Mouse (Mus musculus) kidney, embryonic 14.5 days (tissue): Measurements from ENCODE around the gene Cdh12. TPM values are rescaled to one million over a fixed set of nuclear protein-coding genes. Genes with fewer than 3 reads are reported as not detected.
A peak's percentile ranks its signal among the peaks of the same experiment; 100 is the strongest.
"Not testable (repeated sequence)": the region's sequence is repeated elsewhere in the genome, so short reads cannot be mapped to it uniquely, and the experiment has no call there.

ENCODE experiments used
- ATAC-seq: fragments of 200-750 bp; cut with Nextera tagmentation; 2 replicates; pipeline ENCODE4 v1.8.0; 2017; ENCODE audit warnings: moderate number of reproducible peaks, mild to moderate bottlenecking, moderate TSS enrichment, moderate library complexity; ENCODE audit not compliant: low FRiP score, low TSS enrichment
- H3K27ac ChIP-seq: fragments of 300-500 bp; sonication (generic); 2 replicates; pipeline ENCODE4 v1.5.1; 2014; ENCODE audit warnings: low read depth, mild to moderate bottlenecking, low read length, moderate library complexity, mixed read lengths
- H3K27me3 ChIP-seq: fragments of 300-500 bp; sonication (generic); 2 replicates; pipeline ENCODE4 v1.6.1; 2014; ENCODE audit warnings: mild to moderate bottlenecking, low read length; ENCODE audit not compliant: control insufficient read depth, insufficient read depth
- H3K36me3 ChIP-seq: fragments of 300-500 bp; sonication (generic); 2 replicates; pipeline ENCODE4 v1.6.1; 2014; ENCODE audit warnings: low read length, mixed read lengths; ENCODE audit not compliant: control insufficient read depth, insufficient read depth
- H3K4me1 ChIP-seq: fragments of 300-500 bp; sonication (generic); 2 replicates; pipeline ENCODE4 v1.6.1; 2014; ENCODE audit warnings: low read length, mixed read lengths; ENCODE audit not compliant: control insufficient read depth, insufficient read depth
- H3K4me2 ChIP-seq: fragments of 300-500 bp; sonication (generic); replicated peaks from 2 replicates; pipeline ENCODE4 v1.6.1; 2014; ENCODE audit warnings: low read depth, mild to moderate bottlenecking, low read length
- H3K4me3 ChIP-seq: fragments of 300-500 bp; sonication (generic); 2 replicates; pipeline ENCODE4 v1.5.1; 2014; ENCODE audit warnings: mild to moderate bottlenecking, low read length
- H3K9ac ChIP-seq: fragments of 300-500 bp; sonication (generic); 2 replicates; pipeline ENCODE4 v1.6.1; 2014; ENCODE audit warnings: low read depth, mild to moderate bottlenecking, low read length, moderate library complexity
- H3K9me3 ChIP-seq: fragments of 300-500 bp; sonication (generic); 2 replicates; pipeline ENCODE4 v1.6.1; 2016; ENCODE audit warnings: low read length; ENCODE audit not compliant: control insufficient read depth
- WGBS: fragments of 180-500 bp; shearing (Covaris S2); extraction: QIAGEN DNeasy Blood & Tissue Kit; methylation state at CpG from one replicate; pipeline ENCODE4 v1.1.7; 2014; 5-methylcytosine and 5-hydroxymethylcytosine counted together
- polyA plus RNA-seq: library from polyadenylated mRNA; unstranded; fragments of >200 nt; fragmentation: Nextera tagmentation; extraction: Ambion mirVana; gene quantifications from 2 replicates; pipeline ENCODE4 v1.2.1, GENCODE M21; 2014

Gene Cdh12
- polyA plus RNA-seq, 1 experiment from 2014 or later, result not detected

DNA sequence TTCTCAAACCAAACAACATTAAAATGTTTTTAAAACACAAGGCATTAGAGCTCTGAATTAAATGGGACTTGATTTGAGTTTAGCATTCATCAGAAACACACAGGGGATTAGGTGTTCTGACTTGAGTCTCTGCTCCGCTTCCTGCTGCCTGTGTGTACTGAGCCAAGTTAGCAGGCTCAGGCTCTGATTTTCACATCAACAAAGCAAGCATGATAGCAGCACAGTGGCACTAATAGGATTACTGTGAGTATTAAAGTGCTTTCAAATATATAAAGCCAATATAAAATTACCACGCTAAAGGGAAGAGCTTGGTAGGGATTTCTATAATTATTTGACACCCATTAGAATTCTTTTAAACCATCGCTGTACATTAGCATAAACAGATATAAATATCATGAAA, 895.7 kb downstream of the Cdh12 start:
- H3K27me3 ChIP-seq, result no peaks in the 10 kb centered on the region
- H3K36me3 ChIP-seq, result no peaks in the 10 kb centered on the region
- no peak overlapping the region for H3K4me3 ChIP-seq
- H3K27ac ChIP-seq, result no peak overlapping the region
- WGBS, result 83% methylated on average over 3 of the region's 3 CpGs
- no peak overlapping the region for H3K4me2 ChIP-seq
- H3K9ac ChIP-seq, result no peak overlapping the region
- no peaks in the 10 kb centered on the region for H3K9me3 ChIP-seq
- no peaks in the 10 kb centered on the region for H3K4me1 ChIP-seq
- no peak for ATAC-seq

DNA sequence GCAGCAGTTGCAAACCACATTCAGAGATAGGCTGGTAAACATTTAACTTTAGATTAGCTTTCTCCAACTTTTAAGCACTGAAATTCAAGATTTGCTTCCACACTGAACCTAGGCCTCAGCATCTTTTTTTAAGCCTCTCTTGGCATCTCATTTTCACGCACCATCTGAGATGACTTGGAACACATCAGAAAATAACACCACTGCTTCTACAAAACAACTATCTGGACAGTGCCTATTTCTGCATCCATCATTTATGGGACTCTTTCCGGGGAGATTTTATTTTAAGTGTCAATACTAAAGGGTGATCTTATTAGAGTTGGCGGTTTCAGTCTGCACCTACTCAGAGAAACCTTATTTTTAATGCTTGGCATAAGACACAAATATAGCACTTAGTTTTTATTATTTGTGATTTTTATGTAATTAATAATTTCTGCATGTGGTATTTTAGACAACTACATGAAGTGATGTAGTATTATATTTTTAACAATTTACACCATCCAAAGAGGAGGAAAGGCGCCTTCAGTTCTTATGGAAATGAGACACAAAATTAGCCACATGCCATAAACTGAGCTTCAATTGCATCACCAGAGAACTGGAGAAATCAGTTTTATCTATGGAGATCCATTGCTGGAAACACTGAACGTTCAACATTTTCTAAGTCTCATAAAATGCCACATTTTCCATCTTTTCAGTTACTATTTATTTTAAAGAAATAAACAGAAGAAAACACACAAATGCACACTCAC, 906.5 kb downstream of the Cdh12 start:
- H3K27ac ChIP-seq, result no peak overlapping the region
- H3K9me3 ChIP-seq, result no peaks in the 10 kb centered on the region
- H3K9ac ChIP-seq, result no peak overlapping the region
- H3K4me2 ChIP-seq, result no peak overlapping the region
- ATAC-seq, result no peak
- 86% methylated on average over 5 of the region's 5 CpGs for WGBS
- no peaks in the 10 kb centered on the region for H3K36me3 ChIP-seq
- H3K27me3 ChIP-seq, result no peaks in the 10 kb centered on the region
- H3K4me3 ChIP-seq, result no peak overlapping the region
- no peaks in the 10 kb centered on the region for H3K4me1 ChIP-seq

DNA sequence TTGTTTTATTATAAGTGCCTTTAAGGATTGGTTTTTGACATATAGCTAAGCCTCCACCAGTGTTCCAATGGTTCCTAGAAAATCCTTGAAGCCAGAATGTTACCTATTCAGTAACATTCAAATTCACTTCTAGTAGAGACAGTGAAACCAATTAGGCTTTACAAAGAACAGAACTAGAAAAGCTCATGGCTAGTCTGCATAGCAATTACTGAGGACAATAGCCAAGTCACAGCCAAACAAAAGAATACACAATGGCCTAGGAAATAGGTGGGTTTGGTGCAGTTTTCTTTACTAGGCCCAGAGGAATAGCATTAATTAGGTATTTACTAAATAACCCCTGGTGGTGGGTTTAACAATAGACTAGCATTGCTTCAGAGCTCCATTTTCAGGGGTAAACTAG, 917.3 kb downstream of the Cdh12 start:
- no peak for ATAC-seq
- H3K9ac ChIP-seq, result no peak overlapping the region
- no peaks in the 10 kb centered on the region for H3K27me3 ChIP-seq
- no peak overlapping the region for H3K27ac ChIP-seq
- no peak overlapping the region for H3K4me2 ChIP-seq
- H3K36me3 ChIP-seq, result no peaks in the 10 kb centered on the region
- H3K9me3 ChIP-seq, result no peaks in the 10 kb centered on the region
- H3K4me3 ChIP-seq, result no peak overlapping the region
- no peaks in the 10 kb centered on the region for H3K4me1 ChIP-seq

DNA sequence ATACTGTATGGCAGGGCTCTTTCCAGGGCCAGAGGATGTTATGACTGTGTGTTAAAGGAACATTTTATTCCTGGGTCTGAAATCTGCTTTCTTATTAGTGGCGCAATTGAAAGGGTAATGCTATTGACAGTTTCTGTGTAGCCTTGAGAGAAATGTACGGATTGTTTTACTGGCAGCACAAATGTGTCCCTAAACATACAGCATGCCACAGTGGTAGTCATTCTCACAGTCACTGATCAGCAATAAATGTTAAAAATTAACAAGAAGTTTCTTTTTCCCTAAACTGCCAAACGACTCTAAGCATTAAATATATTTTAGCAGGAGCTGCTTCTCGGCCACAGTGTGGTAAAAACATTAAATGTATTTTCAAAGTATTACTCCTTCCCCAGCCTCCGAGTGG, 926.4 kb downstream of the Cdh12 start:
- no peak for ATAC-seq
- 75% methylated on average over 5 of the region's 5 CpGs for WGBS

DNA sequence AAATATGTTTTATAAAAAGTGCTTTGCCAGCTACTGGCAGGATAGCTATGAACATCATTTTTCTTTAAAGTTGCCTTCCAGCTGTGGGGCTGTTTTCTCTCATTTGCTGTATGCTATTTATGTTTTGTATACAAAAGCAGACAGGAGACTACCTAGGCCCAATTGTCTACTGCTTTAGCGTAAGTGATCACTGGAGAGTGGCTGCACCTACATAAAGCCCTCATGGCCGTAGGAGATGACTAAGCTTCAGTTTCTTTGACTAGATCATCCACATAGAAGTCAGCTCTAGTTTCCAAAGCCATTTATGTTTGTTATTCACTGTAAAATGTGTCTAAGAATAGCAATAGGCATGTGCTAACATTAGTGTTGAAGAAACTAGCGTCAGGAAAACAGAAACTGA, 926.8 kb downstream of the Cdh12 start:
- Histone ChIP-seq H3K4me2 (no peak overlapping the region), H3K9ac (no peak overlapping the region), H3K9me3 (no peaks in the 10 kb centered on the region), H3K4me1 (no peaks in the 10 kb centered on the region), H3K4me3 (no peak overlapping the region), H3K27ac (no peak overlapping the region), H3K27me3 (no peaks in the 10 kb centered on the region), H3K36me3 (no peaks in the 10 kb centered on the region)
- WGBS, result 83% methylated on average over 3 of the region's 3 CpGs
- ATAC-seq, result no peak

More for the DNA sequence above, 926.4 kb downstream of the Cdh12 start:
- Histone ChIP-seq H3K4me2 (no peak overlapping the region), H3K4me1 (no peaks in the 10 kb centered on the region), H3K36me3 (no peaks in the 10 kb centered on the region), H3K27ac (no peak overlapping the region), H3K9ac (no peak overlapping the region), H3K9me3 (no peaks in the 10 kb centered on the region), H3K4me3 (no peak overlapping the region), H3K27me3 (no peaks in the 10 kb centered on the region)

DNA sequence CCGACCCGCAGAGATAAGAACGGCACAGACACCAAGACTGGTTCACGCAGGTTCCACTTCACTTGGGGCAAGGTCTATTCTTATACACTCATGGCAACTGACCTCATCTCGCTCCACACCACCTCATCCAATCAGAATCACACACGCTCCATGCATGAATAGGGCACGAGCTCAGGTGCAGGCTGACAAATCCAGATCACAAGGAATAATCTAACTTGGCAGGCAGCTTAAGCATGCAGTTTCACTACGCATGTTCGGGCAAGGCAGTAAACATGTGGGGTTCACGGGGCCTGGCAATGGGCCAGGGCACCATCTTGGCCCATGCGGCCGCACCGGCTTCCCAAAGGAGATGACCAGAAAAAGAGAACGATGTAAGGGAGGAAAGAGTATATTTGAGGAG, 942.4 kb downstream of the Cdh12 start:
- H3K36me3 ChIP-seq, H3K27ac ChIP-seq, H3K4me2 ChIP-seq, ATAC-seq, H3K9me3 ChIP-seq, H3K9ac ChIP-seq, H3K27me3 ChIP-seq, H3K4me1 ChIP-seq, H3K4me3 ChIP-seq: not testable (repeated sequence)
- WGBS, result 93% methylated on average over 14 of the region's 14 CpGs

DNA sequence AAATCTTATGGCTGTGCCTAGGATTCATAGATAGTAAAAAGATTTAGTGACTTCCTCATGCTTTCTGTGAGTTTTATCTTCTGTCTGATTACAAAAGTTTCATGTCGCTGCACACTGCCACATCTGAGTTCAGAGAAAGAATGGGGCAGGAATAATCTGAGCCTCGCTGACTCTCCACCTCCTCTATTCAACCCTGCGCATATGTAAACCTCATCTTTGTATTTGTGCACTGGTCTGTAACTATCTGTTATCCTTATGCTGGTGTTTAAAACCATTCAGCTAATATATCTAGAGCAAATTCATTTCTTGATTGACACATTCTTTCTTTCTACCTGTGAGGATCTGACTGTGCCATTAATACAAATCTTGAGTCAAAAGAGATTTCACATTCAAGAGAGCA, 944.0 kb downstream of the Cdh12 start:
- ATAC-seq, result no peak
- H3K36me3 ChIP-seq, result no peaks in the 10 kb centered on the region
- H3K4me2 ChIP-seq, result no peak overlapping the region
- no peaks in the 10 kb centered on the region for H3K4me1 ChIP-seq
- H3K9ac ChIP-seq, result no peak overlapping the region
- H3K27ac ChIP-seq, result no peak overlapping the region
- H3K27me3 ChIP-seq, result no peaks in the 10 kb centered on the region
- H3K4me3 ChIP-seq, result no peak overlapping the region
- H3K9me3 ChIP-seq, result no peaks in the 10 kb centered on the region
- 80% methylated on average over 3 of the region's 3 CpGs for WGBS

DNA sequence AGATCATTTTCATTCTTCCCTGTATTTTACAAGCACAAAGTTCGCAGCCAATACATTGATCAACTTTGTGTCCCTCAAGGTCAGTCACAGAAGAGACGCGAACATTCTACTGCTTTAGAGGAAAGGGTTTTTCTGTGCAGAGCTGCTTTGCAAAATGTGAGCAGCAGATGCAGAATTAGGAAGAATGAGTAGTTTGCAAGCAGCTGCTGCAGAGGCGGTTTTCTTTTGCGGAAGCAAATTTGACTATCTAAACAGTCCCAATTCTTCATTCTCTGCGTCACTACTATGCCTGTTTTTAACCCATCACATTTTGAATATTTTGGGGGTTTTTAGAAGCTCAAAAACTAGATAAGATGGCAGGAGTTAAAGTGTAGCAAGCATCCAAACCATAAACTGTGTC, 956.1 kb downstream of the Cdh12 start:
- Histone ChIP-seq H3K9ac (no peak overlapping the region), H3K27ac (no peak overlapping the region), H3K4me2 (no peak overlapping the region), H3K27me3 (no peaks in the 10 kb centered on the region), H3K4me3 (no peak overlapping the region), H3K36me3 (no peaks in the 10 kb centered on the region), H3K4me1 (no peaks in the 10 kb centered on the region), H3K9me3 (no peaks in the 10 kb centered on the region)
- 77% methylated on average over 6 of the region's 6 CpGs for WGBS
- no peak for ATAC-seq

DNA sequence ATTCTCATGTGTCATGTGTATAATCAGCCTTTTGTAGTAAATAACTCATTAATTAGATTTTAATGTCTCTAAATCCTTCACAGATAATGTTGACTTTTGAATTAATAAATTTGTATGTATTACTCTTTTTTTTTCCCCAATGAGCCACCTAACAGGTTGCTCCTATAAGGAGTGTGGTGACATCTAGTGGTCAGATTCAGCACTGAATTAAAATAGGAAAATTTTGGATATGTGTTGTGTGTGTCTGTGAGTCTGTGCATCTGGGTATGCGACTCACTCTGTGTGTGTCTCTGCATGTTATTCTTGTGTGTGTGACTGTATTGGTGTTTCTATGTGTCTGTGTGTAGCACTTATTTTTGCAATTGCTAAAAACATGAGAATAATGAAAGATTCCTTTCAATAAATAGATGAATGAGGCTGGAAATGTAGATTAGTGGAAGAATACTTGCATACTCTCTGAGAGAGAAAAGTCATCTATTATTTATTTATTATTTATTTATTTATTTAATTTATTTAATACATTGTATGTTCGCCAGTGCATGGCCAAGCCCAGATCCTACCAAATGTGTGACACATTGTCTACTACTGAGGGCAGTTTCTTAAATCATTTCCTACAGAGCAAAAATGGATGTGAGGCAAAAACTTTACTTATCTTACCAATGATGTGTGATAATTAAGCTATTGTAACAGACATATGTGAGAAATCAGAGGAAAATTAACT, 958.4 kb downstream of the Cdh12 start:
- no peak overlapping the region for H3K4me2 ChIP-seq
- H3K4me1 ChIP-seq, result no peaks in the 10 kb centered on the region
- no peak overlapping the region for H3K27ac ChIP-seq
- WGBS, result 65% methylated on average over 2 of the region's 2 CpGs
- peak; percentile 72; the same call in 1 of the 2 replicates for ATAC-seq
- no peak overlapping the region for H3K4me3 ChIP-seq
- H3K9ac ChIP-seq, result no peak overlapping the region
- H3K9me3 ChIP-seq, result no peaks in the 10 kb centered on the region
- no peaks in the 10 kb centered on the region for H3K36me3 ChIP-seq
- H3K27me3 ChIP-seq, result no peaks in the 10 kb centered on the region
